Mouse (Mus musculus) forebrain, postnatal 0 days (tissue): ENCODE data around the gene Pcdh17. TPM values are rescaled to one million over a fixed set of nuclear protein-coding genes. Genes with fewer than 3 reads are reported as not detected.
A peak's percentile ranks its signal among the peaks of the same experiment; 100 is the strongest.

Experiments
- ATAC-seq: fragments of 200-750 bp; cut with Nextera tagmentation; 2 replicates; pipeline ENCODE4 v1.8.0; 2017; ENCODE audit warnings: mild to moderate bottlenecking, moderate library complexity
- DNase-seq: peaks from one replicate; pipeline ENCODE4 v3.0.0-alpha.2; 2015
- H3K27ac ChIP-seq: fragments of 300-500 bp; sonication (generic); 2 replicates; pipeline ENCODE4 v1.5.1; 2014; ENCODE audit warnings: low read depth, mild to moderate bottlenecking, antibody characterized with exemption, low read length, moderate library complexity, mixed read lengths
- H3K27me3 ChIP-seq: fragments of 300-500 bp; sonication (generic); 2 replicates; pipeline ENCODE4 v1.6.1; 2014; ENCODE audit warnings: mild to moderate bottlenecking, low read length, mixed read lengths; ENCODE audit not compliant: insufficient read depth
- H3K36me3 ChIP-seq: fragments of 300-500 bp; sonication (generic); 2 replicates; pipeline ENCODE4 v1.6.1; 2014; ENCODE audit warnings: mild to moderate bottlenecking, moderate library complexity; ENCODE audit not compliant: insufficient read depth
- H3K4me1 ChIP-seq: fragments of 300-500 bp; sonication (generic); 2 replicates; pipeline ENCODE4 v1.6.1; 2014; ENCODE audit warnings: antibody characterized with exemption; ENCODE audit not compliant: insufficient read depth
- H3K4me2 ChIP-seq: fragments of 300-500 bp; sonication (generic); 2 replicates; pipeline ENCODE4 v1.6.1; 2014; ENCODE audit warnings: low read depth, mild to moderate bottlenecking, moderate library complexity
- H3K4me3 ChIP-seq: fragments of 300-500 bp; sonication (generic); 2 replicates; pipeline ENCODE4 v1.5.1; 2014; ENCODE audit warnings: low read depth, low read length, mixed read lengths
- H3K9ac ChIP-seq: fragments of 300-500 bp; sonication (generic); 2 replicates; pipeline ENCODE4 v1.6.1; 2014; ENCODE audit warnings: mild to moderate bottlenecking
- H3K9me3 ChIP-seq: fragments of 300-500 bp; sonication (generic); 2 replicates; pipeline ENCODE4 v1.6.1; 2016; ENCODE audit warnings: low read length
- CTCF ChIP-seq: sonication (generic); IDR thresholded peaks from 2 replicates; pipeline ENCODE4 v1.5.1; 2016; ENCODE audit warnings: antibody characterized with exemption, control low read depth, low read depth
- WGBS: fragments of 180-500 bp; shearing (Covaris S2); extraction: QIAGEN DNeasy Blood & Tissue Kit; methylation state at CpG from one replicate; pipeline ENCODE4 v1.1.7; 2014; 5-methylcytosine and 5-hydroxymethylcytosine counted together
- polyA plus RNA-seq: library from polyadenylated mRNA; unstranded; fragments of >200 nt; fragmentation: Nextera tagmentation; extraction: Ambion mirVana; gene quantifications from 2 replicates; pipeline ENCODE4 v1.2.1, GENCODE M21; 2015
- total RNA-seq: library from RNA; depleted of rRNA; stranded (reverse); fragments of >200 nt; gene quantifications from 2 replicates; pipeline ENCODE4 v1.2.3, GENCODE M21; 2014

Gene Pcdh17
- total and polyA plus RNA-seq, 2 experiments from 2014 or later: 23.8 to 57.3 TPM

- H3K4me1 ChIP-seq: 0 out of 2 replicates have a peak, but pooled peaks cover 5% of the 10 kb centered on the region
- DNase-seq (peak; percentile 84), ATAC-seq (peak; percentile 73)
- H3K27ac ChIP-seq: no peak overlapping the region
- peak overlapping the region; percentile 13; the same call in 1 of the 2 replicates for H3K4me2 ChIP-seq
- WGBS: 26% methylated on average over 10 of the region's 10 CpGs
- TF ChIP-seq CTCF: no peak
- H3K4me3 ChIP-seq: no peak overlapping the region
- H3K36me3 ChIP-seq: no peaks in the 10 kb centered on the region
- H3K27me3 ChIP-seq: no peaks in the 10 kb centered on the region
- H3K9me3 ChIP-seq: no peaks in the 10 kb centered on the region
- H3K9ac ChIP-seq: no peak overlapping the region
Measured at GRCm38 (mm10) chr14:84547513-84548194, 104.3 kb downstream of the Pcdh17 start.

DNA sequence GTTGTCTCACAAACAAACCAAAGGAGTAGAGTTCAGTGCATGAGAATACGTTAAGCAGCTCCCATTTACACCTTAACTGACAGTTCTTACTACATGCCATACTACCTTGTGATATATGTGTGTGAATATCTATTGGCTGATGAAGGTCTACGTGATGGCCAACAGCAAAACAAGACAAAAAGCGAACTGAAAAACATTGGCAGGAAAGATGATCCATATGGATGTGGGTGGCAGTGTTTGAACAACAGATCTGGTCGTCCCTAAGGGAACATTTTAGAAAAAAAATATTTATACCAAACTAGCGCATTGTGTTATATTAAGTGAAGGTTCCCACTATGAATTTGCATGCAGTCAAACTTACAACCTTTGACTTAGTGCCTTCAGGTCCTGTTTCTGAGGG lies 108.2 kb downstream of the Pcdh17 start:
- no peak for ATAC-seq
- Histone ChIP-seq H3K9me3 (no peaks in the 10 kb centered on the region), H3K9ac (no peak overlapping the region), H3K27ac (no peak overlapping the region), H3K4me3 (no peak overlapping the region), H3K27me3 (no peaks in the 10 kb centered on the region), H3K36me3 (no peaks in the 10 kb centered on the region), H3K4me1 (0 out of 2 replicates have a peak, but pooled peaks cover 5% of the 10 kb centered on the region), H3K4me2 (no peak overlapping the region)
- no peak for DNase-seq
- 67% methylated on average over 5 of the region's 5 CpGs for WGBS
- no peak for TF ChIP-seq CTCF

DNA sequence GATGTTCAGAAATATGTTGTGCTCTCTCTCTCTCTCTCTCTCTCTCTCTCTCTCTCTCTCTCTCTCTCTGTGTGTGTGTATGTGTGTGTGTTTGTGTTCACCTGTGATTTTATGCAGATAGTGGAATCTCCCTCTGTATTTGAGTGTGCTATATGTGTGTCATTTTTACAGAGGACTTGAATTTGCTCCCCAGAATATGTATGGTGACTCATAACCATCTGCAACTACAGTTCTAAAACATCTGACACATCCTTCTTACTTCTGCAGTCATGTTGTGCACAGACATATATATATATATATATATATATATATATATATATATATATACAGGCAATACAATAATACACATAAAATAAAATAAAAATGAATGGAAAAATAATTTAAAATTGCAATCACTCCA lies 127.7 kb downstream of the Pcdh17 start:
- H3K4me2 ChIP-seq: no peak overlapping the region
- ATAC-seq: no peak
- no peak for DNase-seq

More for the DNA sequence above, 127.7 kb downstream of the Pcdh17 start:
- Histone ChIP-seq H3K4me3 (no peak overlapping the region), H3K36me3 (no peaks in the 10 kb centered on the region), H3K9me3 (no peaks in the 10 kb centered on the region), H3K4me1 (no peaks in the 10 kb centered on the region), H3K27ac (no peak overlapping the region), H3K27me3 (no peaks in the 10 kb centered on the region), H3K9ac (no peak overlapping the region)
- TF ChIP-seq CTCF: no peak
